Mouse (Mus musculus) left cerebral cortex, adult 18-20 months (tissue): Measurements from ENCODE around the gene Pawr. TPM values are rescaled to one million over a fixed set of nuclear protein-coding genes. Genes with fewer than 3 reads are reported as not detected.

Experiments
- DNase-seq, 2 experiments: peaks; one replicate each; pipeline ENCODE4 v3.0.0; 2021 to 2022; ENCODE audit warnings: low spot score in 2 of 2, mixed read lengths in 1 of 2
- long read RNA-seq, 2 experiments: library from polyadenylated mRNA; stranded (forward); transcript quantifications; one replicate each; pipeline ENCODE4 v2.0.0; 2021
- total RNA-seq, 2 experiments: library from RNA; stranded (reverse); gene quantifications; 2 replicates each; pipeline ENCODE4 v1.2.3; 2021

Gene Pawr
- total RNA-seq, result 1 to 10 TPM; 3.7 to 3.8 TPM
- long read RNA-seq, experiment 1, transcript Pawr-201 (7 exons, 1,745 nt), result major isoform, 8 of 12 reads
- long read RNA-seq, experiment 1, partial matches to known transcripts, result 4 of 12 reads
- long read RNA-seq, experiment 1, other reads (novel, unspliced or antisense), result 0 of 12 reads
- long read RNA-seq, experiment 2, partial matches to known transcripts, result 4 of 9 reads
- long read RNA-seq, experiment 2, other reads (novel, unspliced or antisense), result 2 of 9 reads

GRCm38 (mm10) chr10:108331784-108332561, at the start of gene Pawr:
Gene Pawr, plus strand, starts transcription at chr10:108332121.
- peak; percentile 23 to 30 for DNase-seq

- DNase-seq, result no peak
These were observed 49.6 kb upstream of the Pawr start for GRCm38 (mm10) chr10:108282351-108282750.

GRCm38 (mm10) chr10:108283418-108283817, 48.5 kb upstream of the Pawr start:
- no peak for DNase-seq

GRCm38 (mm10) chr10:108283837-108284236, 48.1 kb upstream of the Pawr start:
- DNase-seq, result no peak

- DNase-seq, result no peak
These were observed 47.5 kb upstream of the Pawr start for GRCm38 (mm10) chr10:108284445-108284844.

GRCm38 (mm10) chr10:108284977-108285376, 46.9 kb upstream of the Pawr start:
- DNase-seq, result no peak

- no peak for DNase-seq
These were observed 45.1 kb upstream of the Pawr start for GRCm38 (mm10) chr10:108286658-108287437.

GRCm38 (mm10) chr10:108287438-108287801, 44.5 kb upstream of the Pawr start:
- no peak for DNase-seq

GRCm38 (mm10) chr10:108290046-108290445, 41.9 kb upstream of the Pawr start:
- DNase-seq, result peak; percentile 25 to 48

- no peak for DNase-seq
These were observed 40.0 kb upstream of the Pawr start for GRCm38 (mm10) chr10:108291688-108292471.

GRCm38 (mm10) chr10:108292651-108293050, 39.3 kb upstream of the Pawr start:
- no peak for DNase-seq

- DNase-seq, result no peak
These were observed 38.2 kb upstream of the Pawr start for GRCm38 (mm10) chr10:108293620-108294195.

- no peak for DNase-seq
These were observed 37.2 kb upstream of the Pawr start for GRCm38 (mm10) chr10:108294766-108295165.

- no peak for DNase-seq
These were observed 35.5 kb upstream of the Pawr start for GRCm38 (mm10) chr10:108296446-108296845.

- DNase-seq, result no peak
These were observed 33.7 kb upstream of the Pawr start for GRCm38 (mm10) chr10:108298261-108298660.

GRCm38 (mm10) chr10:108298841-108299545, 32.9 kb upstream of the Pawr start:
- no peak for DNase-seq

- DNase-seq, result no peak
These were observed 32.1 kb upstream of the Pawr start for GRCm38 (mm10) chr10:108299828-108300227.

GRCm38 (mm10) chr10:108300843-108301242, 31.1 kb upstream of the Pawr start:
- DNase-seq, result peak; percentile 83

GRCm38 (mm10) chr10:108307772-108308171, 24.1 kb upstream of the Pawr start:
- DNase-seq, result no peak

- no peak for DNase-seq
These were observed 21.7 kb upstream of the Pawr start for GRCm38 (mm10) chr10:108310195-108310594.
